Mouse (Mus musculus): ENCODE results near the gene Otc. TPM values are rescaled to one million over a fixed set of nuclear protein-coding genes. Genes with fewer than 3 reads are reported as not detected.

Otc gene
- polyA plus RNA-seq, 1 experiment from 2014 or later: not detected

DNA sequence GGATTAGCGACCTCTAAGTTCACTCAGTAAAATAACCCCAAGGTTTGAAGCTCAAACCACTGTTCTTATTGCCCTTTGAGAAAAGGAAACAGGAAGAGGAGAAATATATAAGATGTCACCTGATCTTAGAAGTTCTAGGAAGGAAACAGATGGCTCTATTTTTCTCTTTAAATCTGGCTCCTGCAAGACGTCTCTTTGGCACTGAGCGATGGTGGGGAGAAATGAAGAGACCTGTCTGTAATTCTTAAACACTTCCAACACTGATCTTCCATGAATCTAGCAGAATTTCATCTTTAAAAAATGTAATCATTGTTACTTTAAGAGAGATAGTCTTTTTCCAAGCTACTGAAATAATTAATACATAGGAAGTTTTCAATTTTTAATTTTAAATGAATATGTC lies 16.2 kb downstream of the Otc start:
- WGBS: 63% methylated on average over 3 of the region's 3 CpGs
- Histone ChIP-seq H3K4me2 (replicated peaks) (no peak overlapping the region), H3K36me3 (no peaks in the 10 kb centered on the region), H3K9me3 (no peaks in the 10 kb centered on the region), H3K27me3 (no peaks in the 10 kb centered on the region), H3K27ac (replicated peaks) (no peak overlapping the region), H3K4me3 (no peak overlapping the region), H3K9ac (replicated peaks) (no peak overlapping the region), H3K4me1 (0 out of 2 replicates have a peak, but pooled peaks cover 4% of the 10 kb centered on the region)
- no peak for ATAC-seq (replicated peaks)

DNA sequence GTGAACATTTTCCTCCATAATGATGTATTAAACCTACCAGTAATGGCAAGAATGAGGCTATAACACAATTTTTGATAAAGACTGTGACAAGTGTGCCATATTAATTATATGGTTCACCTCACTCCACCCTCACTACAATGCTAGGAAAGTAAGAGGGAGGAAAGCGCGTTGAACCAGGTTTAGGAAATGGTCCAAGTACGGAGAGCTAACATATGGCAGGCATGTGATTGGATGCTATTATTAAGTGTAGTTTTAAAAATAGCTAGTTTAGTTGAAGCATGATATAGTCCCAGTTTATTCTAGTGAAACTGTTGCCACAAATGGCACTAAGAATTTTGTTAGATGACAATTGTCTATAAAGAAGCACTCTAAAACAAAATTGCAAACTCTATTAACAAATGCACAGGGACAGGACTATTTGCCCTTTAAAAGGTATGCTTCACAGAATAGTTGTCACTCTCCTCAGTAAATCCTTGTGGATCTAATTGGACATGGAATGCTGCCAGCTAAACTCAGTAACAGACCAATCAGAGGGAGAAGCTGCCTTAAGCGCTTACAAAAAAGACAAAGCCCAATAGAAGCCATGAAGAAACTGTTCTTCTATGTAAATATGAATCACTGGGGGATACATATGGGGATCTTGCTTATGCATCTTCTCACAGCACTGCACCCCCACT lies 16.8 kb downstream of the Otc start:
- peak overlapping the region; percentile 54 for H3K27ac ChIP-seq (replicated peaks)
- peak; percentile 86 for ATAC-seq (replicated peaks)
- no peak overlapping the region for H3K4me3 ChIP-seq
- H3K27me3 ChIP-seq: no peaks in the 10 kb centered on the region
- H3K9ac ChIP-seq (replicated peaks): no peak overlapping the region
- H3K4me1 ChIP-seq: 0 out of 2 replicates have a peak, but pooled peaks cover 4% of the 10 kb centered on the region
- H3K9me3 ChIP-seq: no peaks in the 10 kb centered on the region
- H3K4me2 ChIP-seq (replicated peaks): no peak overlapping the region
- WGBS: 36% methylated on average over 4 of the region's 4 CpGs
- no peaks in the 10 kb centered on the region for H3K36me3 ChIP-seq

DNA sequence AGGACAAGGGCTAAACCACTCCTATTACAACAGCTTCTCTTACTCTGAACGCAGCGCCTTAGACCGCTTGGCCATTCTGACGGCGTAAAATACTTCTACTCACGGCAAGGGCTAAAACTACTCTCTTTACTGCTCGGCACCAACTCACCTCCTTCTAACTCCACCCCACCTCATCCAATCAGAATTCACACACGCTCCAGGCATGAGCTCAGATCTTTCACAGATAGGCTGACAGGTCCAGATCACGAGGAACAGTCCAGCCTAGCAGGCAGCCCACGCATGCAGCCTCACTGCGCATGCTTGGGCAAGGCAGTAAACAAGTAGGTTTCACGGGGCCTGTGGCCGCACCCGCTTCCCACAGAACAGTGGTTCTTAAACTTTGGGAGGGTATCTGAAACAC lies 45.2 kb downstream of the Otc start:
- Histone ChIP-seq H3K27ac (replicated peaks) (no peak overlapping the region), H3K4me2 (replicated peaks) (no peak overlapping the region), H3K36me3 (no peaks in the 10 kb centered on the region), H3K9me3 (no peaks in the 10 kb centered on the region), H3K9ac (replicated peaks) (no peak overlapping the region), H3K4me3 (no peak overlapping the region), H3K27me3 (no peaks in the 10 kb centered on the region), H3K4me1 (no peaks in the 10 kb centered on the region)
- 93% methylated on average over 14 of the region's 14 CpGs for WGBS
- ATAC-seq (replicated peaks): no peak

DNA sequence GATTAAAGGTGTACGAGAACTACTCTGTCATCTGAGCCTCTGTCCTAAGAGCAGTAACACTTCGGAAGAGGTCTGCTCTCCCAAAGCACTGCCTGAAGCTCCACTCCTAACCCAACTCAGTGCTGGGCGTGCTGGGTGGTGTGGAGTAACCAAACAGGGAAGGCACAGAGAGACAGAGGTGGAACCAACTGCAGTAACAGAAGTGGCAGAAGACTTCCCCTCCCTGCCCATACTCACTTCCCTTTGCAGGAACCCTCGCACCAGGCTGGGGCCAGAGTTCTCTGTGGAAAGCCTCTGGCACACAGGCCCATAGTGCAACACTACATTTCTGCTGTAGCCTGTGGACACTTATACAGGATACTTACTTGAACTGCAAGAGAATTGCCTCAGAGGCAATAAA lies 66.1 kb downstream of the Otc start:
- no peaks in the 10 kb centered on the region for H3K4me1 ChIP-seq
- H3K4me2 ChIP-seq (replicated peaks): no peak overlapping the region
- no peaks in the 10 kb centered on the region for H3K9me3 ChIP-seq
- H3K27me3 ChIP-seq: no peaks in the 10 kb centered on the region
- H3K4me3 ChIP-seq: no peak overlapping the region
- no peak overlapping the region for H3K9ac ChIP-seq (replicated peaks)
- no peak overlapping the region for H3K27ac ChIP-seq (replicated peaks)
- H3K36me3 ChIP-seq: no peaks in the 10 kb centered on the region
- WGBS: 78% methylated on average over 4 of the region's 4 CpGs
- no peak for ATAC-seq (replicated peaks)

DNA sequence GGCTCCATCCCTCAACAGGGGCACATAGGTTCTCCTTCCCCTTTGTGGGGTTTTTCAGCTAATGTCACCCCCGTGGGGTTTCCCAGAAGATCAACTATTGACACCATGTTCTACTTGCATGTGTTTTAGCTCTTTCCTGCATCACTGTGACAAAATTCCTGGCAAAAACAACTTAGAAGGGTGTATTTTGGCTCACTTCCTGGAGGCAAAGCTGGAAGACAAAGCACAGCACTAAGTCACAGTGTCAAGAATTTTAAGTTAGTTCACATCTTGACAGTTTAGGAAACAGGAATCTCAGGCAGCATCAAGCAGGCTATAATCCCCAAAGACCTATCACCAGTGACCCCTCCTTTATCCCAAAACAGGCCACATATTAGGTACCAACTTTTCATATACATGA lies 78.1 kb downstream of the Otc start:
- H3K9ac ChIP-seq (replicated peaks): no peak overlapping the region
- no peak overlapping the region for H3K4me2 ChIP-seq (replicated peaks)
- no peaks in the 10 kb centered on the region for H3K27me3 ChIP-seq
- no peaks in the 10 kb centered on the region for H3K36me3 ChIP-seq
- WGBS: 71% methylated on average over 1 of the region's 1 CpGs
- no peak overlapping the region for H3K27ac ChIP-seq (replicated peaks)
- no peaks in the 10 kb centered on the region for H3K4me1 ChIP-seq
- no peaks in the 10 kb centered on the region for H3K9me3 ChIP-seq
- no peak for ATAC-seq (replicated peaks)
- no peak overlapping the region for H3K4me3 ChIP-seq

DNA sequence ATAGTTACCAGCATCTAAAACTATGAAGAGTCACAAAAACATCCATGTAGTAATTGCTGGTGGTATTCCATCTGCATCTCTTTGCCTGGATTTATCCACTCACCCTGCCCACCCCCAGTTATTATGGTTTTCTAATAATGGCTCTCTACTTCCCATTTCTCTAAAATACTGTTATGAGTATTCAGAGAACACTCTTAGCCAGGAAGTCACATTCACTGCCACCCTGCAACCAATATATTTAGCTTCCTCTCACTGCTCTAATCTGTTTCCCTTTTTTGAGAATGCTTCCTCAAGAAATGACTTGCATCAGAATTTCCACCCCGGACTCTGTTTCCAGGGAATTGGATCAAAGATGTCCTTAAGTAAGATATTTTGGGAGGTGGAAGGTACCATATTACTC lies 79.6 kb downstream of the Otc start:
- no peak for ATAC-seq (replicated peaks)
- Histone ChIP-seq H3K27me3 (no peaks in the 10 kb centered on the region), H3K36me3 (no peaks in the 10 kb centered on the region), H3K9me3 (no peaks in the 10 kb centered on the region), H3K4me3 (no peak overlapping the region), H3K4me1 (no peaks in the 10 kb centered on the region), H3K27ac (replicated peaks) (no peak overlapping the region), H3K4me2 (replicated peaks) (no peak overlapping the region), H3K9ac (replicated peaks) (no peak overlapping the region)
- WGBS: 96% methylated on average over 1 of the region's 1 CpGs

DNA sequence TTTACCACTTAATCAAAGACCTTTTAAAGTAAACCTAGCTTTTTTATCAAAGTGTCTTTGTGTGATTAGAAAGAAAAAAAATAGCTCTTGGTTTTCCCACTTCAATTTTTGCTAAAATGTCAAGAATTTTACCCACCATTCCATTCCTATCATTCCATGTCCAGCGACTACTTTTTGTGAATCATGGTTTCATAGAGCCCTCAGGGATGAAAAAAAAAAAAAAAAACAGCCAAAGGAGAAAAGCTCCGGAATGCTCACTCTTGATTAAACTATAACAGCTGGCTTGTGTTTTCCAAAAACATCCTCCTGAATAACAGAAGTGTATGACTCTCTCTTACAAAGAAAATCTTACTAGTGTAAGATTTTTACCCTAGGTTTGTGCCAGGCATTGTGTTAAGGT lies 84.7 kb downstream of the Otc start:
- no peaks in the 10 kb centered on the region for H3K27me3 ChIP-seq
- no peak for ATAC-seq (replicated peaks)
- 58% methylated on average over 2 of the region's 2 CpGs for WGBS
- no peak overlapping the region for H3K4me3 ChIP-seq
- H3K27ac ChIP-seq (replicated peaks): no peak overlapping the region
- H3K4me2 ChIP-seq (replicated peaks): no peak overlapping the region
- no peaks in the 10 kb centered on the region for H3K9me3 ChIP-seq
- no peak overlapping the region for H3K9ac ChIP-seq (replicated peaks)
- H3K36me3 ChIP-seq: no peaks in the 10 kb centered on the region
- H3K4me1 ChIP-seq: no peaks in the 10 kb centered on the region

DNA sequence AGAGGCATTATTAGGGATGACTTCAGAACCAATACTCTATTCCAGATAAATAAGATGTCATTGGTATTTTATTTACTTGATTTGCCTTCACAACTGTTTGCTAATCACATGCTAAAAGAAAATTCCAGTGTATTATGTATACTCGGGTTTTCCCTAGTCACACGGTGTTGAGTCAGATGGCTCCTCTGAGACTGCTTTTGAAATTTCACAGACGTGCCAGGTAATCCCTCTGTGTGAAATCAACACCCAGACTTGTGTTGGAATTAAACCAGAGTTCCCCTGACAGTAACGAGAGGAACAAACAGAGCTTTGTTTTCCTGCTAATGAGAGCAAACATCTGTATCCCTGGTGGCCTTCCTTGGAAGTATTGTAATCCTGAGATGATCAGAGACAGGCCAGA lies 103.8 kb downstream of the Otc start:
- no peaks in the 10 kb centered on the region for H3K9me3 ChIP-seq
- WGBS: 34% methylated on average over 4 of the region's 4 CpGs
- H3K4me1 ChIP-seq: no peaks in the 10 kb centered on the region
- H3K4me2 ChIP-seq (replicated peaks): no peak overlapping the region
- H3K36me3 ChIP-seq: no peaks in the 10 kb centered on the region
- no peak for ATAC-seq (replicated peaks)
- no peak overlapping the region for H3K9ac ChIP-seq (replicated peaks)
- no peak overlapping the region for H3K4me3 ChIP-seq
- H3K27ac ChIP-seq (replicated peaks): no peak overlapping the region
- H3K27me3 ChIP-seq: no peaks in the 10 kb centered on the region

Other genes starting within 250 kb of the Otc start
- gene Srpx, start 134.6 kb upstream of the Otc start, polyA plus RNA-seq (2015; fragmentation: Nextera tagmentation; extraction: Ambion mirVana): 3.2 and 3.3 TPM in 2 replicates
- gene Rpgr, start 35.4 kb upstream of the Otc start, polyA plus RNA-seq (2015; fragmentation: Nextera tagmentation; extraction: Ambion mirVana): 39.8 and 44.4 TPM in 2 replicates
- gene Tspan7, start 232.9 kb downstream of the Otc start, polyA plus RNA-seq (2015; fragmentation: Nextera tagmentation; extraction: Ambion mirVana): 268 and 294 TPM in 2 replicates